Comparison of ENCODE assay signal across 11 mouse cellular contexts in genomic region chr8:122918438-122919107, GRCm38 (mm10).
A peak's percentile ranks its signal among the peaks of the same experiment; 100 is the strongest.
DNase-seq lines count a peak whose midpoint lies in the region; ATAC-seq and TF ChIP-seq lines count a peak whose summit lies in the region.
"Had no signal": no experiment of that assay in that cellular context is flagged by ENCODE, and none has a peak within 500 bp of the region (broad histone marks: within the 10 kb centered on the region; RNA-seq: fewer than 3 reads in every experiment).

No protein-coding gene starts in this region.

- H3K4me2 ChIP-seq in limb, embryonic 12.5 days = no peak overlapping the region

- no peak for ATAC-seq in limb, embryonic 12.5 days (ENCODE audit: insufficient number of reproducible peaks, insufficient read depth, low FRiP score, low TSS enrichment, low read depth)
- ATAC-seq: forebrain, embryonic 14.5 days had no signal

- H3K4me1 ChIP-seq in brown adipose tissue, adult 24 weeks (ENCODE audit: control insufficient read depth, insufficient read depth, insufficient read length, low read length) = peaks cover 45% of the 10 kb centered on the region
- H3K4me1 ChIP-seq in limb, embryonic 12.5 days (replicated peaks) = peaks cover 50% of the 10 kb centered on the region

- peak overlapping the region; percentile 82 for H3K27ac ChIP-seq in layer of hippocampus, adult 2 months
- 0 out of 2 replicates have a peak overlapping the region, but pooled peaks have one; percentile 3 for H3K27ac ChIP-seq in brown adipose tissue, adult 24 weeks (replicated peaks; ENCODE audit: low read depth, low read length)
- H3K27ac ChIP-seq in limb, embryonic 12.5 days = peak overlapping the region; percentile 72; the same call in 1 of the 2 replicates

- H3K27me3 ChIP-seq in limb, embryonic 12.5 days = no peaks in the 10 kb centered on the region
- H3K27me3 ChIP-seq: megakaryocyte, embryonic 14.5 days had no signal

- no peak overlapping the region for H3K4me3 ChIP-seq in layer of hippocampus, adult 2 months
- no peak overlapping the region for H3K4me3 ChIP-seq in brown adipose tissue, adult 24 weeks (ENCODE audit: insufficient read depth, low read depth, low read length)
- H3K4me3 ChIP-seq in limb, embryonic 12.5 days (replicated peaks) = no peak overlapping the region

- H3K9me3 ChIP-seq in limb, embryonic 12.5 days = no peaks in the 10 kb centered on the region
- H3K9me3 ChIP-seq: megakaryocyte, embryonic 14.5 days had no signal

- TF ChIP-seq CTCF in layer of hippocampus, adult 2 months (conservative IDR thresholded peaks at IDR 0.05) = no peak

- 56% methylated on average over 7 of the region's 7 CpGs for WGBS in limb, embryonic 12.5 days

- DNase-seq in cerebellum, adult 11-12 months = peak; percentile 13
- DNase-seq in cerebellum, adult 8-10 months = no peak
- no peak for DNase-seq in layer of hippocampus, adult 2 months (ENCODE audit: low spot score in 2 of 2)
- no peak for DNase-seq in layer of hippocampus, adult 11-12 months (ENCODE audit: low spot score)
- DNase-seq in ovary, postnatal 10 days (ENCODE audit: low spot score) = no peak
- DNase-seq in gastrocnemius, postnatal 10 days = no peak
- DNase-seq: layer of hippocampus, postnatal 36 days had no signal

- peaks cover 26% of the 10 kb centered on the region for H3K36me3 ChIP-seq in limb, embryonic 12.5 days

- H3K9ac ChIP-seq in limb, embryonic 12.5 days (replicated peaks) = no peak overlapping the region

Comparison
In these comparisons a context has a peak if more than half of its experiments do, and no peak if none do; other contexts are left out.
1. H3K27ac ChIP-seq: peak in every context shown above with its lines; median percentile 82 in layer of hippocampus, adult 2 months; 72 in limb, embryonic 12.5 days; 3 in brown adipose tissue, adult 24 weeks.